Mouse (Mus musculus) embryo, embryonic 11.5 days (tissue): ENCODE results near the gene Cirbp.

Experiments used
- DNase-seq: peaks from one replicate; pipeline ENCODE4 v3.0.0-alpha.2; 2012; ENCODE audit warnings: low read depth, low spot score

The Cirbp gene

GRCm38 (mm10) chr10:80150226-80151210 lies 15.3 kb upstream of the Cirbp start:
- DNase-seq = peak; percentile 77

GRCm38 (mm10) chr10:80151211-80152034 lies 14.4 kb upstream of the Cirbp start:
- DNase-seq = no peak

DNA sequence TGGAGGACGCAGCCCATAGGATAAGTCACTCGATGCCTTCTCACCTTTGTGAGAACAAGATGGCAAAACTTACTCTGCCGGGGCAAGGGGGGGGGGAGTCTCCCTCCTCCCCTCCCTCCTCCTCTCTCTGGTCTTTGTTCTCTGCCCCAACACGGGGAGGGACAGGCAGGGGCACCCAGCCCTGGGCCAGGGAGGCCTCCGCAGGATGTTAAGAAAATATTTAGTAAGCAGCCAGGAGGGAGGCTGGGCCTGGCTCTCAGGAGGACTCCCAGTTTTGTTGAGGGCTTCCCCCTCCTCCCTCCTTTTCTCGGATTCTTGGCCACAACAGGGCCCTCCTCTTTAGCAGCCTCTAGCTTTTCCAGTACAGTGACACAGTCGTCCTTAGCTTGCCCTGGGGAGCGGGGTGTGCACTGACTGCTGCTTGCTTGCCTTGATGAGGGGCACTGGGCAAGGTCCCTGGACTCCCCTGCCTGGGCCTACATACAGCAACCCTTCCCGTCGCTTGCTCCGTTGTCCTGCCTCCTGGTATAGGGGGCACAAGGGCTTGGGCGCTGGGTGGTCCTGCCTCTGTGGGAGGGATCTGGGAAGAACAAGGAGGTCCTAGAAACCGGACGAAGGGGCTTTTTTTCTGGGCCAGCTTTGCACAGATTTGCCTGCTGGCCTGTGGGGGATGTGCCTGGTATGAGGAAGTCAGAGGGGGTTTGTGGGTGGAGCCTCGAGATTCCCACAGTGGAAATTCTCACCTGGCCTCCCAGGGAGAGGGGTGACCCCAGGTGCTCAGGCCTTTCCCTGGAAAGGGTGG lies 13.5 kb upstream of the Cirbp start:
- DNase-seq = no peak

DNA sequence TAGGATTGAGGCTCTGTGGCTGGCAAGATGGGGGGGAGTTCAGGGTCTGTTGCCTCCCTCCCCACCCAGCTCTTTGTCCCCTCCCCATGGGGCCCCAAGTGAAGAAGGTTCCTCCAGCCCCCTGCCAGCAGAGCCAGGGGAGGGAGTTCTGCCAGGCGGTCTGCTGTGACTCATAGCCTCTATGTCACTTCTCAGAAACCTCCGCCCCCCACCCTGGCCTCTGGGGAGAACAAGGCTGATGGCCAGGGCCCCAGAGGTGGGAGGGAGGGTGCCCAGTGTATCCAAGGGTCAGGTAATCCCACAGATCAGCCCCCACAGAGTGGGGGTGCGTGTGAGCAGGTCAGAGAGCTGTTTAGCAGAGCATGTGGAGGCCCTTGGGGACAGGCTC lies 12.9 kb upstream of the Cirbp start:
- DNase-seq = no peak

DNA sequence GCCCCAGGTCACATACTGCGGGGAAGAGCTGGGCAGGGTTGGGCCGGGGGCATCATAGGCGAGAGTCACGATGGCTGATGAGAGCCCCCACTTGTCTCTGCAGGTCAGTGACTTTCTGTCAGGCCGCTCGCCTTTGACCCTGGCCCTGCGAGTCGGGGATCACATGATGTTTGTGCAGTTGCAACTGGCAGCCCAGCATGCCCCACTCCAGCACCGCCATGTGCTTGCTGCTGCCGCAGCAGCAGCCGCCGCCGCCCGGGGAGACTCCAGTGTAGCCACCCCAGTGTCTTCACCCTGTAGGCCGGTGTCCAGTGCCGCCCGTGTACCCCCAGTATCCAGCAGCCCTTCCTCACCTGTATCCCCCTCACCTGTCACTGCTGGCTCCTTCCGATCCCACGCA lies 12.1 kb upstream of the Cirbp start:
- DNase-seq = no peak

GRCm38 (mm10) chr10:80154384-80154783 lies 11.4 kb upstream of the Cirbp start:
- DNase-seq = no peak

GRCm38 (mm10) chr10:80155277-80155676 lies 10.5 kb upstream of the Cirbp start:
- DNase-seq = no peak

DNA sequence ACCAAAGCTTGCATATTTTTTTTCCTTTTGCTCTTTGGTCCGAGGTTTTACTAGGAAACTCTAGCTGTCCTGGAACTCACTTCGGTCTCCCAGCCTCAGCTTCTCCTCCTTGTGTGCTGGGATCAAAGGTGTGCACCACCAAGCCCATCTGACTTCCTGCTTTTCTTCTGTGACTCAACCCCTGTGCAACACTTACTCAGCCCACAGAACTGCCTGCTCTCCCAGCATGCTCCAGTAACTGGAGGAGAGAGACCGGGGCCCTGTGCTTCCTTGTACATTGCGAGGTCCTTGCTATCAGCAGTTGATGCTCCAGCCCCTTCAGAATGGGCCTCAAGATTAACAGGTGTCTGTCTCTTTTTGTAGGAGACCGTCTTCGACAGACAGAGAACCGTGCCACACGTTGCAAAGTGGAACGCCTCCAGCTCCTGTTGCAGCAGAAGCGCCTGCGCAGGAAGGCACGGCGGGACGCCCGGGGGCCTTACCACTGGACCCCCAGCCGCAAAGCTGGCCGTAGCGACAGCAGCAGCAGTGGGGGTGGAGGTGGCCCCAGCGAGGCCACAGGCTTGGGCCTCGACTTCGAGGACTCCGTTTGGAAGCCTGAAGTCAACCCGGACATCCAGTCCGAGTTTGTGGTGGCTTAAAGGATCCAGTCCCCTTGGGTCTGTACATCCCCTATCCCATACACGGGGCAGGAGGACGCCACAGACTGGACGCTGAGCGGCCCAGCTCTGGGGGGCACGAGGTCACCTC lies 9.6 kb upstream of the Cirbp start:
- DNase-seq = no peak

DNA sequence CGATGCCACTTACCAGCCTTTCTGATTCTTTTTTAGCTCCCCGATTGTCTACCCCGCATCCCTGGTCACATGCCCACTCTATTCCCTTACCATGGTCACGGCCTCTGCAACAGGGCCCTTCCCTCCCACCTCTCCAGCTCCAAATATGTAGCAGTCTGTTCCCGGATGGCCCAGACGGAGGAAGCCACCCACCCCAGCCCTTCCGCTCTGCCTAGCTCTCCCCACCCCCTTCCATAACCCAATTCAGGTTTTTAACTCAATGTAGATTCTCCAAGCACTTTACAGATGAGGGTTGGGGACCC lies 9.1 kb upstream of the Cirbp start:
- no peak for DNase-seq

GRCm38 (mm10) chr10:80157141-80157929 lies 8.4 kb upstream of the Cirbp start:
- DNase-seq = no peak

- DNase-seq = no peak
Observed at GRCm38 (mm10) chr10:80158307-80158986, 7.3 kb upstream of the Cirbp start.

DNA sequence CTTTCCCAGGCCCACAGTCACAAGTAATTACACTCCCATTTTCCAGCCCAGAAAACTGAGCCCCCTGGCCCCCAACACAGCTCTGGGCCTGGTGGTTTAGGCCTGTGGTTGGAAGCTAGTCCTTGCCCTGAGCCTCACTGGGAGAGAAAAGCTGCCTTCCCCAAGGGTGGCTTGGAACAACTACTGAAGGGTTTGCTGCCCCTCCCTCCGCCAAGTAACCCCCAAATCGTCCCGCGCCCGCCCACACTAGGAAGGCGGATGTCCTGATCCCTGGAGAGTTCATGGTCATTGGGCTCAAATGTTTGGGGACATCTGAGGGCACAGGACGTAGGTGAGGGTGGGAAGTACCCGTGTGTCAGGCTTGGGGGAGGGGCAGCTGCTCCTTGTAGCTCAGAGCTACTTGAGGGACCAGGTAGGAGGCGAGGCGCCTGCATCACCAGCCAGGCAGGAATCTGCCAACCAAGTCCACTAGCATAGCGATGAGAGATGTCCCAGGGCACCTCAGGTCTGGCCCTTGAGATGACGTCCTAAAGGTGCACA lies 6.7 kb upstream of the Cirbp start:
- DNase-seq = no peak

DNA sequence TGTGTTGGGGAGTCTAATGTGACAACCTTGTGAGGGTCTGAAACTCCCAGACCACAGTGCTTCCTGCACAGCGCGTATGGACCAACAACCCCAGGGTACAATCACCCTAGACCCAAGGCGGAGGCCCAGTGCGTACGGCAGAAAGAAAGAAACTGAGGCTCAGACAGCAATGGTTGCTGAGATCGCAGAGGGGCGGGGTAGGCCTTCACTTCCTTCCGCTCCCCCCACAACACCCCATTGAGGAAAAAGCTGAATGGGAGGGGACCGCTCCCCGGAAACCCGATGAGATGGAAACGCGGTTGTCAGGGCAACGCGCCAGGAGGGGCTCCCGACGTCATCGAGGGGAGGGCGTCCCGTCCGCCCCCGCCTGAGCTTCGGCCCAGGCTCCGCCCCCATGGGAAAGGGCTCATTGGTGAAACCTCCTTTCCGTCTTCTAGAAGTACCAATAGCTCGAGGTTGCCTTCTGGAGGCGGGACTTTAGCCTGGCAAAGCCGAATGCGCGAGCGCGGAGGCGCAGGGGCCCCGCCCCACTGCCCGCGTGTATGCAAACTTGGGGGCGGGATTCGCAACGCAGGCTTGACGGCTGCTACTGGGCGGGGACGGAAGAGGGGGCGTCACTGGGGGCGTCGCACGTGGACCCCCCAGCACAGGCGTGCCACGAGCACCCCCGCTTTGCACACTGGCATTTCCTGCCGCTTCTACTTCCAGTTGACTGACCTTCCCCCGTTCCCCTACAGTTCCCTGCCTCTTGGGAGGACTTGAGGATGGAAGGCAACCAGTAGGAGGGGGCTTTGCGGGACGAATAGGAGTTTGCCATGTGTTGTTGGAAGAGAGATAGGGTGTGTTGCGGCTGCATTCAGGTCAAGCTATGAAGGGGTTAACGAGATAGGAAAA lies 6.0 kb upstream of the Cirbp start:
- peak; percentile 97 for DNase-seq

- no peak for DNase-seq
Observed at GRCm38 (mm10) chr10:80160455-80161371, 5.1 kb upstream of the Cirbp start.

DNA sequence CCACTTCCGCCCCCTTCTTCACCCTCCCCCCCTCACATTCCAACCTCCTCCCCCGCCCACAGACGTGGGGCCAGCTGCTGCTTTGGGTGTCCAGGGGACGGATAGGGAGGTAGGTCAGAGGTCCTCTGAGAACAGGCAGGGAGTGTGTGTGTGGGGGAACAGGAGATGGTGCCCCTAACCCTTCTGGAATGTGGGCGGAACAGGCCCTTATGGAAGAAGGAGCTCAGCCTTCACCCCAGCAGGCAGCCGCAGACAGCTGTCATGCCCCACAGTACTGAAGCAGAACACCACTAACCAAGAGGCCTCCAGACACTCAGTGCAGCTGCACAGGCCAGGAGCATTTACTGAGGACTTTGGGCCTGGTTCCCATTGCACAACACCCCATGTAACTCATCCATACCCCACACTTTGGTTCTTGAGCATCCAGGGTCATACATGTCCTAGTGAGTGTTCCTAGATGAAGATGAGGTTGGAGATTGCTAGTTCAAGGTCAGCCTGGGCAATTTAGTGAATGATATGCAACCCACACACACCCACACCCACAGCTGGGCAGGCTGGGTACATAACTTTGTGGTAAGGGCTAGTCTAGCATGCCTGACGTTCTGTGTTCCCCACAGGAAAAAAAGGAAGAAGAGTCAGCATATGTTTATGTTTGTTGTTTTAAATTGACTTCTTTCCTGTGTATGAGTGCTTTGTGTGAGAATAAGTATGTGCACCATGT lies 4.1 kb upstream of the Cirbp start:
- DNase-seq = no peak

DNA sequence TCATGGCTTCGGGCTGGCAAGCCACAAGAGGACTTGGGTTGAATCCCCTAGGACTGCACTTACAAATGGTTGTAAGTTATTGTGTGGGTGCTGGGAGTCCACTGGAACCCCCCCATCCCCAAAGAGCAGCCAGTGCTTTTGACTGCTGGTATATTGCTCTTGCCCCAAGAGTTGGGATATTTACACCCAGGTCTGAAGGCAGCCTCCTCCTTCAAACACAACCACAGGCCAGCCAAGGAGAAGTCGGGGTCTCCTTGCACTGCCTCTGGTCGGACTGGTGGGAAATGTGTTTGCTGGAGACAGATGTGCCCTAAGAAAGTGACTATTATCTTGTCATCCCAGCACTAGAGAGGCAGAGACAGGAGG lies 3.6 kb upstream of the Cirbp start:
- no peak for DNase-seq
